Mouse (Mus musculus): ENCODE measurements at regions not wholly inside any gene's neighbourhood (a gene's known extent, or its start where the extent isn't known, plus 50 kb on each side); places are given as distances from the start of the nearest gene placed in this dataset.

DNA sequence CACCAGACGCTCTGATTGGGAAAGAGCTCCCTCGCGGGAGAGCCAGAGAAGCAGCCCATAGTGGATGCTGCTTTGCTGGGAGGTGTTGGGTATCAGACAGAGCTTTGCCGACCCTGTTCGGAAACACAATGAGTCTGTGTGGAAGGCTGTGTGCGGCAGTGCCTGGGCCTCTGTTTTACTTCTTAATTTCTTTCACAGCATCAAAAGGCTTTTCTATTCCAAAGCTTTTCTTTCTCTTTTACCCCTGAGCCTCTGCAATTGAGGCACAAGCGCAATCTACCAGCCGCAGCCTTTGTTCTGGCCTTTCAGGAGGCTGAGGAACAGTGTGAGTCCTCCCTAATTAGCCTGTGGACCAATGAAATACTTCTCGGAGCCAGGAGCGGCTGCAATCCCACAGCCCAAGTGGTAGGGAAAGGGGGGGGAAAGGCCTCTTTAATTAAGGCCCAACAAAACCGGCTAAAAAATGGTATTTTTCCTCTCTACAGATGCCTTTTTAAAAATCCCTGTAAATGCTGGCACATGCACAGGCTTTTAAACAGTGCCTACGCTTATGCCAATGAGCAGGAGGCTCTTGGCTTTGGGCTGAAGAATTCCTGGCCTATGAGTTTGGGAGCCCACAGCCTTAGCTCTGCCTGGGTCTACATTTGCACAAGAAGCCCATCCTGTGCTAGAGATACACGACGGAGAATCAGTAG lies 177.6 kb downstream of the Rnd3 start:
- TF ChIP-seq CTCF (IDR thresholded peaks at IDR 0.05; ENCODE audit: low read depth) (no peak), EP300 (optimal IDR thresholded peaks at IDR 0.05) (no peak)
